Mouse (Mus musculus): ENCODE results near the gene Tnfsf12. TPM values are rescaled to one million over a fixed set of nuclear protein-coding genes. Genes with fewer than 3 reads are reported as not detected.

The Tnfsf12 gene
- polyA plus RNA-seq (2021; fragmentation: Nextera tagmentation) = 3.3 and 11.2 TPM in 2 replicates
- long read RNA-seq, experiment 1, partial matches to known transcripts = 1 of 4 reads
- long read RNA-seq, experiment 1, other reads (novel, unspliced or antisense) = 3 of 4 reads
- long read RNA-seq, experiment 2, partial matches to known transcripts = 0 of 2 reads
- long read RNA-seq, experiment 2, other reads (novel, unspliced or antisense) = 1 of 2 reads

GRCm38 (mm10) chr11:69695361-69696181 is at the start of gene Tnfsf12, which contains the start of gene Tnfsfm13:
Tnfsf12 (minus strand) TSS chr11:69695849.
Tnfsfm13 (minus strand) TSS chr11:69696098.

DNA sequence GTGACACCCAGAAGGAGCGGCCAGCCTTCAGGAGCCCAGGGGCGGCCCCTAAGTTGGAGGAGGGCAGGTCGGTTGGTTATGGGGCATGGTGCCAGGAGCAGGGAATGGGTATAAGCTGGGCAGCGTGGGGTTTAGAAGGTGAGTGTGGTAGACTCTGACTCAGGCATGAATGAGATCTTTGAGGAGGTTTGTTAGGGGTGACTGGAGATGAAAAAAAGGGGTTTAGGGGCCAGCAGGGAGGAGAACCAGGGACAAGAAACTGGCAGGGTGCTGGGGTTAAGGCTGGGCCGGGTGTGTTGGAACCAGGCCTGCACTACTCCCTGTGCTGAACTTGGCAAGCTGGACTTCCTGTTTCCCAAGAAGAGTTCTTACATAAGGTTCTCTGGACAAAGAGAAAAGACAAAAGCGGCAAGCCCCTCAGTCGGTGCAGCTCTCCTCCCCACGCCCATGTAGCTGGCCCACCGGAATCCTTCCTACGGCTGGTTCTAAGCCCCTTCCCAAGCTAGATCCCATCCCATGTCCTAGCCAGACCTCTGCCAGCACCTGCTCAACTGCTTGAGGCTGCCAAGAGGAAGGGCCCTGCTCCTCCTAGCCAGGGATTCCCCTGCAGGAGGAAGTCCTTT is 10.0 kb downstream of the Tnfsf12 start, which contains the start of gene Tnfsf13:
TSS of gene Tnfsf13 (minus strand) at position 259 of the 623 bp plus-strand sequence.

DNA sequence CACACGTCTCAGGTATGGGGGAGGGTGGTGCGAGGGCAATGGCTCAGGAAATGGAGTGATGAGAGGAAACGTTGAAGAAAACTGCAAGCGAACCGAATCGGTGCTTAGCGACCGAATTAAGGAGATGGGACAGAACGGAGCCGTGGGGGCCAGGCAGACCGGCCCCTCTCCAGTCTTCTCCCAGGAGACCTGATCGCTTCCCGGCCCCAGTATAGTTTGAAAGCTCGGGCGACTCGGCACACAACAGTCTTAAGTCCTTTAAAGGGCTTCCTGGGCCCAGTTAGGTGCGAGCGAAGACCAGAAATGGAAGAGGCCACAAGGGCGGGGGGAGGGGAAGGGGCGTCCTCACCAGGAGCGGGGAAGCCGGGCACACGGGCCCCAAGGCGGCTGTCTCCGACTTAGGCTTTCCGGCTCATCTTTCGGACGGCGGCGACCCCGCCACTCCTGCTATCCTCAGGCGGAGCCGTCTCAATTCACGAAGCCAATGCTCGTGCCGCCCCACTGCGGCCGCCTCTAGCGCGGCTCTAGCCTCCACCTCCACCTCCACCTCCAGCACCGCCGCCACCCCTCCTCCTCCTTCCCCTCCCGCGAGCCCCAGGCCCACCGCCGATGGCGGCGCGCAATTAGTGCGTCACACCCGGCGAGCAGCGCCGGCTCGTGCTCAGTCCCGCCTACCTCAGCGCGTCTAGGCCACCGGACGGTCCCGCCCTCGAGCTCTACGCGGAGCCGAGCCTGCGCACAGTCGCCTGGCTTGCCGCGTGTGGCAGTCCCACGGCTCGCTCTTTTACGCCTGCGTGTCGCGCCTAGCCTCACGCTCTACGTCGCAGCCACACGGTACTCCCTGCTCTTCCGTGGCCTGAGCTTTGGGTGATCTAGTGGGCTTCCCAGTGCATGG is 14.1 kb downstream of the Tnfsf12 start, which contains the start of gene Senp3:
TSS of gene Senp3 (minus strand) at position 771 of the 895 bp plus-strand sequence.

DNA sequence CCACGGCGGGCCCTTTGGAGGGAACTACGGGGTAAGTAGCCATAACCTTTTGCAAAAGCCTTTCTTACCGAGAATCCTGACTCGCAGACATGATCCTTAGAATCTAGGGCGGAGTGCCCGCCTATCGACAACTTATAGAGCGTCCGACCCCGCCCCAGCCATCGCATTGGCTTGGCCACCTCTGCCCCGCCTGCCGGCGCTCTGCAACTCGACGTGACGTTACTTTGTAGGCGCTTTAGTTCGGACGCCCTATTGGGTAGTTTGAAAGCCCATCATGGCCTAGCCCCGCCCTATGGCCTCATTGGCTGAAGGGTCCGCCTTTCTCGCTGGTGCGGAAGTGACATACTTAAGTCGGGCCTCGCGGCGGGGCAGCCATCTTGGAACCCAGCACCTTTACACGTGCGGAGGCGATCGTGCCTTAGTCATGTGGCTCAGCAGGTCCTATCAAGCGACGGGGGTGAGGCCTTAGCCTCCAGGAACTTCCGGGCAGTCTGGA is 23.4 kb downstream of the Tnfsf12 start, which contains the start of gene Eif4a1:
TSS of gene Eif4a1 (minus strand) at position 213 of the 496 bp plus-strand sequence.

DNA sequence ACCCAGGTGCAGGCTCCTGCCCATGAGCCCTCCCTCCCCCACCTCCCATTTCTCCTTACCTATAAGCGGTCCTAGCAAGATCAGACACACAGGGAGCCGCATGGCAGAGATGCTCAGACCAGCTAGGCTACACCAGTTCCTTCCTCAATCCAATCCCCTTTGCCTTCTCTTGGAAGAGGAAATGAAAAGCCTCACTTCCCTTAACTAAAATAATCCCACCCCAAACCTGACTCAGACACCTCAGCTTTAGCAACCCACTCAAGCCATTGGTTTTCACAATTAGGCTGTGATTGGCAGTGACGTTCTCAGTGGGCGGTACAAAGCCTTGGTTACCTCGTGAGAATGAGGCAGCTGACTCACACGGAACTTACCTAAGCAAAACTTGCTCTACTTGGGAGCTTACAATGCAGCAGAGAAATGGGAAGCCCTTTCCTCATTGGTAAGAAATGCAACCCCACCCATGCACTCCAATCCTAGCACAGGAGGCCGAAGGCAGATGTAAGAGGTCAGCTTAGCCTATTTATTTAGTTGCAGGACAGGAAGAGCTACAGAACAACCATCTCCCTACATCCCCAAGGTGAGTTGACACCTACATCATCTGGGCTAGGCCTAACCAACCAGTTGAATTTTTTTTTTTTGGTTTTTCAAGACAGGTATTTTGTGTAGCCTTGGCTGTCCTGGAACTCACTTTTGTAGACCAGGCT is 29.5 kb downstream of the Tnfsf12 start, which contains the start of gene Cd68:
TSS of gene Cd68 (minus strand) at position 193 of the 704 bp plus-strand sequence.

DNA sequence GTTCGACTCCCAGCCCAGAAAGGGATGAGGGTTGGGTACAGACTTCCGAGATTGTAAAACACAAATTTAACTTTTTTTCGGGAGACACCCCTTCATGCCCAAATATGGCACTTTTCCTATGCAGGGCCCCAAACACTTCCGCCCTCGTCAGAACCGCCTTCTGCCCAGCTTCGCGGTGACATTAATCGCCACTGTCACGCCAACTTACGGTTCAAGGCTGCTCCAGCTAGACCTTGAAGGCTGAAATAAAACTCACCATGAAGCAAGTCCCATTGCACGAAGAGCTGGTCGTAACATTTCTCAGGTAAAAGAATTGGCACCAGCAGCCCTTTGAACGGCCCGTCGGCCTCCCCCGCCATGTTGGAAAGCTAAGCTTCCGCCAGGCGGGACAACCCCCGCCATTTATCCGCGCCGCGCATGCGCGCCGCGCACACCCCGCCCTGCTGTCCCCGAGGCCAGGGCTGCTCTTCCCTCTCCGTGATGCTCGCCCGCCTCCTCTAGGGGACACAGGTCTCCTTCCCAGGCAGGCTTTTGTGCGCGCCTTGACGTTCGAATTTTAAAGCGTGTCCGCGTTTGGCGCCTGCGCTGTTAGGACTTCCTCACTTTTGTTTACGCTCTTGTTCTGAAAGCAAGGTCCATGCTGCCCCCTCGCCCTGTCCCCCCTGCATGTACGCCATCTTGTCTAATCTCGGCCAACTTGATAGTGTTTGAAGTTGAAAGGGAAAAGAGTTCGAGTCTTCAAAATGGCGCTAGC is 33.3 kb downstream of the Tnfsf12 start, which contains the start of gene Mpdu1:
TSS of gene Mpdu1 (minus strand) at position 430 of the 754 bp plus-strand sequence.

DNA sequence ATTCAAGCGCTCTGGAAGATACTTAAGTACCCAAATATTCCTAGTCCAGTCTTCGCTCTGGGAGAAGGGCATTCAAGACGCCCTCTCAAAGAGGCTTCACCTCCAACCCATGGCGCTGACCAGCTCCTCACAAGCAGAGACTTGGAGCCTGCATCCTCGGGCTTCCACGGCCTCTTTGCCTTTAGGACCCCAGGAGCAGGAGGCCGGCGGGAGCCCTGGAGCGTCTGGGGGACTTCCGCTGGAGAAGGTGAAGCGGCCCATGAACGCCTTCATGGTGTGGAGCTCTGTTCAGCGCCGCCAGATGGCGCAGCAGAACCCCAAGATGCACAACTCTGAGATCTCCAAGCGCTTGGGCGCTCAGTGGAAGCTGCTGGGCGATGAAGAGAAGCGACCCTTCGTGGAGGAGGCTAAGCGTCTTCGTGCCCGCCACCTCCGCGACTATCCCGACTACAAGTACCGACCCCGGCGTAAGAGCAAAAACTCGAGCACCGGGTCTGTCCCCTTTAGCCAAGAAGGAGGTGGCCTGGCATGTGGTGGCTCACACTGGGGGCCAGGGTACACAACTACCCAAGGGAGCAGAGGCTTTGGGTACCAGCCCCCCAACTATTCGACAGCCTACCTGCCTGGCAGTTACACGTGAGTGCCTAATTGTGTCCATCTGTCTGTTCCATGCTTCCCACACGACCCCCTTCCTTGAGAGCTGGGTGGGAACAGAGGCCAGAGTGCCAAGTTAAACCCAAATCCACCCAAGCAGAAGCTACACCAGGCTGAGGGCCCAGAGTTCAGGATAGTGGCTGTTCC is 40.2 kb downstream of the Tnfsf12 start, which contains the start of gene Sox15:
TSS of gene Sox15 (plus strand) at position 51 of the 801 bp plus-strand sequence.

Other genes with a start within 250 kb of the Tnfsf12 start
- 0.19 and 0.56 TPM in 2 replicates for gene Dnah2, start 146.7 kb downstream of the Tnfsf12 start, polyA plus RNA-seq (2021; fragmentation: Nextera tagmentation)
- 14.0 and 33.2 TPM in 2 replicates for gene Efnb3, start 135.6 kb downstream of the Tnfsf12 start, polyA plus RNA-seq (2021; fragmentation: Nextera tagmentation)
- gene Wrap53, start 115.6 kb downstream of the Tnfsf12 start, polyA plus RNA-seq (2021; fragmentation: Nextera tagmentation) = 11.1 and 12.9 TPM in 2 replicates
- gene Trp53, start 115.5 kb downstream of the Tnfsf12 start, polyA plus RNA-seq (2021; fragmentation: Nextera tagmentation) = 20.2 and 20.9 TPM in 2 replicates
- gene Atp1b2, start 89.9 kb downstream of the Tnfsf12 start, polyA plus RNA-seq (2021; fragmentation: Nextera tagmentation) = 153 and 269 TPM in 2 replicates
- gene Shbg, start 77.9 kb downstream of the Tnfsf12 start, polyA plus RNA-seq (2021; fragmentation: Nextera tagmentation) = not detected in 2 replicates
- gene Sat2, start 73.8 kb downstream of the Tnfsf12 start, polyA plus RNA-seq (2021; fragmentation: Nextera tagmentation) = 13.9 and 15.2 TPM in 2 replicates
- gene Fxr2, start 62.9 kb downstream of the Tnfsf12 start, polyA plus RNA-seq (2021; fragmentation: Nextera tagmentation) = 6.9 and 10.3 TPM in 2 replicates
- gene Sox15, start 40.5 kb downstream of the Tnfsf12 start, polyA plus RNA-seq (2021; fragmentation: Nextera tagmentation) = 0.36 TPM in 1 of 2 replicates, not detected in the other
- 87.7 and 102 TPM in 2 replicates for gene Mpdu1, start 33.2 kb downstream of the Tnfsf12 start, polyA plus RNA-seq (2021; fragmentation: Nextera tagmentation)
- 18.2 and 20.8 TPM in 2 replicates for gene Cd68, start 29.7 kb downstream of the Tnfsf12 start, polyA plus RNA-seq (2021; fragmentation: Nextera tagmentation)
- gene Eif4a1, start 23.4 kb downstream of the Tnfsf12 start, polyA plus RNA-seq (2021; fragmentation: Nextera tagmentation) = 163 and 212 TPM in 2 replicates
- 16.2 and 20.9 TPM in 2 replicates for gene Senp3, start 13.8 kb downstream of the Tnfsf12 start, polyA plus RNA-seq (2021; fragmentation: Nextera tagmentation)
- 3.5 and 3.8 TPM in 2 replicates for gene Tnfsf13, start 10.1 kb downstream of the Tnfsf12 start, polyA plus RNA-seq (2021; fragmentation: Nextera tagmentation)
- gene Tnfsfm13, start 249 bp upstream of the Tnfsf12 start, polyA plus RNA-seq (2021; fragmentation: Nextera tagmentation) = 3.0 and 5.7 TPM in 2 replicates
- 3.9 and 7.0 TPM in 2 replicates for gene Polr2a, start 62.8 kb upstream of the Tnfsf12 start, polyA plus RNA-seq (2021; fragmentation: Nextera tagmentation)
- not detected in 2 replicates for gene Slc35g3, start 66.1 kb upstream of the Tnfsf12 start, polyA plus RNA-seq (2021; fragmentation: Nextera tagmentation)
- gene Zbtb4, start 70.1 kb upstream of the Tnfsf12 start, polyA plus RNA-seq (2021; fragmentation: Nextera tagmentation) = 6.7 and 9.8 TPM in 2 replicates
- 0.17 and 0.19 TPM in 2 replicates for gene Chrnb1, start 100.1 kb upstream of the Tnfsf12 start, polyA plus RNA-seq (2021; fragmentation: Nextera tagmentation)
- gene Fgf11, start 106.0 kb upstream of the Tnfsf12 start, polyA plus RNA-seq (2021; fragmentation: Nextera tagmentation) = 2.3 and 2.7 TPM in 2 replicates
- gene Tmem102, start 109.8 kb upstream of the Tnfsf12 start, polyA plus RNA-seq (2021; fragmentation: Nextera tagmentation) = 0.39 and 0.40 TPM in 2 replicates
- gene Gm39566, start 119.4 kb upstream of the Tnfsf12 start, polyA plus RNA-seq (2021; fragmentation: Nextera tagmentation) = not detected in 2 replicates
- not detected in 2 replicates for gene Spem2, start 122.6 kb upstream of the Tnfsf12 start, polyA plus RNA-seq (2021; fragmentation: Nextera tagmentation)
- gene Spem1, start 126.3 kb upstream of the Tnfsf12 start, polyA plus RNA-seq (2021; fragmentation: Nextera tagmentation) = not detected in 2 replicates
- 12.4 and 16.8 TPM in 2 replicates for gene Nlgn2, start 141.9 kb upstream of the Tnfsf12 start, polyA plus RNA-seq (2021; fragmentation: Nextera tagmentation)
- gene Tmem256, start 142.7 kb upstream of the Tnfsf12 start, polyA plus RNA-seq (2021; fragmentation: Nextera tagmentation) = 510 and 573 TPM in 2 replicates
- 4.0 and 11.7 TPM in 2 replicates for gene Plscr3, start 150.5 kb upstream of the Tnfsf12 start, polyA plus RNA-seq (2021; fragmentation: Nextera tagmentation)
- 0.08 TPM in 1 of 2 replicates, not detected in the other for gene Tnk1, start 162.9 kb upstream of the Tnfsf12 start, polyA plus RNA-seq (2021; fragmentation: Nextera tagmentation)
- not detected in 2 replicates for gene Tmem95, start 182.2 kb upstream of the Tnfsf12 start, polyA plus RNA-seq (2021; fragmentation: Nextera tagmentation)
- gene Kctd11, start 185.6 kb upstream of the Tnfsf12 start, polyA plus RNA-seq (2021; fragmentation: Nextera tagmentation) = 0.42 and 0.43 TPM in 2 replicates
- not detected in 2 replicates for gene Acap1, start 199.7 kb upstream of the Tnfsf12 start, polyA plus RNA-seq (2021; fragmentation: Nextera tagmentation)
- gene 2810408A11Rik, start 205.1 kb upstream of the Tnfsf12 start, polyA plus RNA-seq (2021; fragmentation: Nextera tagmentation) = 0.20 and 0.37 TPM in 2 replicates
- 8.7 and 12.8 TPM in 2 replicates for gene Neurl4, start 205.2 kb upstream of the Tnfsf12 start, polyA plus RNA-seq (2021; fragmentation: Nextera tagmentation)
- 19.7 and 23.9 TPM in 2 replicates for gene Gps2, start 218.0 kb upstream of the Tnfsf12 start, polyA plus RNA-seq (2021; fragmentation: Nextera tagmentation)
- 765 and 797 TPM in 2 replicates for gene Eif5a, start 226.1 kb upstream of the Tnfsf12 start, polyA plus RNA-seq (2021; fragmentation: Nextera tagmentation)
- gene Ybx2, start 239.9 kb upstream of the Tnfsf12 start, polyA plus RNA-seq (2021; fragmentation: Nextera tagmentation) = 0.92 TPM in 1 of 2 replicates, not detected in the other

Data from left cerebral cortex, adult 6 months (tissue).